Mouse (Mus musculus): ENCODE measurements at regions not wholly inside any gene's neighbourhood (a gene's known extent, or its start where the extent isn't known, plus 50 kb on each side); places are given as distances from the start of the nearest gene placed in this dataset.

DNA sequence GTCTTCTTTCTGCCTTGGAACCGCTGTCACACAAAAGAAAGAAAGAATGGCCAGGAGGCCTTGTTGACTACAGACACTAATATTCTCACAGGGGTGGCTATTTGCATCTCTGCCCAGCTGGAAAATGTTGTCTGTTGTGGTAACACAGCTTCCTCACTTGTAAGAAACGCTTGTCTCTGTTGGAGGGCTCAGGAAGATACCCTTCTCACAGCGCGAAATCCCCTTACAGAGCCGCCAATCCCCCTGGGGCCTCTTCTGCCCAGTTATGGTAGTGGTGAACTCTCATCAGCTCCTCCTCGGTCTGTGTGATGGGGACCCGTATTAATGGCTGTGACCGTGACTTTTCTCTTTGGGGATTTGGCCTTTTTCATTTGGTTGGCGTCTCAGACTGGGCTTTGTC, 1022.5 kb downstream of the Adgrl2 start:
- no peak for DNase-seq

- no peak for DNase-seq
Observed at GRCm38 (mm10) chr3:147967261-147967660, 1023.1 kb downstream of the Adgrl2 start.

DNA sequence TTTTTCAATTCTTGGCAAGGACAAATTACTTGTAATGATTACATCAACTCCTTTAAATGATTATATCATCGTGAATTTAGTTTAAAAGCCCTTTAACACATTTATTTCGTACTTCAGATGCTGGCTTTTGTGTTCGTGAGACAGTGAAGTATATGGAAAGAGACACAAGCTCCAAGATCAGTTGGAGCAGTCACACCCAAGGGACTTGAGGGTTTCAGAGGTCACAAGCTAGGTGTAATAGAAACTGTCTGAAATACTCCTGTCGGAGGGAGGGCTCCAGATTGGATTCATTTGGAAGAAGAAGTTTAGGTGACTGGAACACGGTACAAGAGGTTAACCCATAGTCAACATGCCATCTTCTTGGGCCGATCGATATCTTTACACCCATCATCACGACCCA, 1023.5 kb downstream of the Adgrl2 start:
- DNase-seq = no peak

- DNase-seq = no peak
Observed at GRCm38 (mm10) chr3:147966379-147966778, 1024.0 kb downstream of the Adgrl2 start.

DNA sequence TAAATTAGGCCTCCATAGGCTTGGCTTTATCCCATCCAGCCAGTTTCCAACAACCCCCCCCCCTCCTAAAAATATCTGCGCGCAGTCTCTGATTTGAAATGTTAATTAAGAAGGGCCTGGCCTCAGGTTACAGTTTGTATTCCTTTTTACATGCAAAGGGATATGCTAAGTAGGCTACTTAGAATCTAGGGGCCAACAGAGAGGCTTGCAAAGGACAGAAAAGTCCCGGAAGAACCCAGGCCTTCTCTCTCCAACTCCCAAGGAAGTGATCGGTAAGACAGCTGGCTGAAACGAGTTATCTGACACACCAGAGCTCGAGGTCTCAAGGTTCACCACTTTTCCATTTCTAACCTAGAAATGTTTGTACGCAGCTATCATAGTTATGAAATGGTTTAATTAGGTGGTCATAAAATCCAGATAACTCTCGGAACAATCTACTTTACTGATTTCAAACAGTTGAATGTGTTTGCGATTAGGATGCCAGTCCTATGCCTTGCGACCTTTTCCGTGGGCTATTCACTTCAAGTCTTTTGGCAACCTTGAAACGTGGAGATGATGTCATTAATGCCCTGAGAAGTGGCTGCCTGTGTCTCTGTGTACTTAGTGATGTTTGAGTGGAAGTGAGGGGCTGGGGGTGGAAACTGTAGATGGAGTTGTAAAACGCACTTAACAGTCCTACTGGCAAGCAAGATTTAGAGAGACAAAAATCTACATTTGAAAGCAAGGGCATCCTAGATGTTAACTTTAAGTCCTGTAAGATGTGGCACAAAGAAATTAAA, 1026.5 kb downstream of the Adgrl2 start:
- DNase-seq = no peak

GRCm38 (mm10) chr3:147948041-147948592, 1042.2 kb downstream of the Adgrl2 start:
- no peak for DNase-seq

DNA sequence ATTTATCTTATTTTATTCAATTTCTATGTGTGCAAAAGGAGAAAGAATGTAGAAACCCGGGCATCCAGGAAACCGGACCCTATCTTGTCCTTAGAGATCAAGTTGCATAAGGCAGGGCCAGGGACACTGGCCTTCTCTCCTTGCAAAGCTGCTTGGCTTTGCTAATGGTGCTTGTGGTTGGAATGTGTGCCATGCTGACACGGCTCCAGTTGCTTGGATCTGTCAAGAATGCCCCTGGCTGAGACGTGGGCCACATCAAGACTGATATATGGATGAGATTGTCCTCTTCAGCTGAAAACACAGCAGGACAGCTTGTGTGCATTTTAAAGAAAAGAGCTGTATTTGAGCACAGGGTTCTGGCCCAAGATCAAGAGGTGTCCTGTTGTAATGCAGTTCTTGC, 1047.0 kb downstream of the Adgrl2 start:
- DNase-seq = no peak

DNA sequence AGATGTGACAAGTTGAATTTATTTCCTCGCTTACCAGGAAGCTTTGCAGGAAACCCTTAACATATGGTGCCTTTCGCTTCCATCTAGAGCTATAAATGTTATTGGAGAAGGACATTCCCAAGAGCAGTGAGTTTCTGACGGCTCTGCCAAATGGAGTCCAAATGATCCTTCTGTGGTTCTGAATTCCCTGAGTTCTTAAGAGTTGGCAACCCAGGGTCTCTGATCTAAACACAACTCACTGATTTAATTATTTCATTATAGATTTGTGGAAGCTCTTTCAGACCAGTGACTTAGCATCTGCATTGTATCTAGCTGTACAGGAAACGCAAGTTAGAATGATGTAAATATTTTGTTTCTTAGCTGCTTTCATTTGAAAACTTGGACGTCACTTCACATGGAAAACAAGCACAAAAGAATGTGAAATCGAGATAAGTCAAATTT, 1059.5 kb downstream of the Adgrl2 start:
- DNase-seq = no peak

DNA sequence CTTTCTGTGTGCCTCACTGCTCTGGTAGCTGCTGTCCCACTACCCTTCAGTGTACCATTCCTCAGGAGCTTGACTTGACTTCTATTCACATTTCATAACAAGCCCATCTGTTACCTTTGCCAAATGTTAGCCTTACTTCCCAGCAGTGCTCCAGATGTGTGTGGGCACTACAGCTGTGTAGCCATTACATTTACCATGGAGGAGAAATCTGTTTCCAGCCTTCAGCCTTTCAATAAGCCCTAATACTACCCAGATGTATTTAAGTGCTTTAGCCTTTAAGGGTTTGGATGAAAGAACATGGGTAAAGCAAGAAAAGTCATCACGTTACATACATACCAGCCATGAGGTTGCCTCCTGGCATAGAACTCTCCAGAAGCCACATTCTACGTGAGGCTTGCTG, 1068.0 kb downstream of the Ttll7 start:
- no peak for DNase-seq

DNA sequence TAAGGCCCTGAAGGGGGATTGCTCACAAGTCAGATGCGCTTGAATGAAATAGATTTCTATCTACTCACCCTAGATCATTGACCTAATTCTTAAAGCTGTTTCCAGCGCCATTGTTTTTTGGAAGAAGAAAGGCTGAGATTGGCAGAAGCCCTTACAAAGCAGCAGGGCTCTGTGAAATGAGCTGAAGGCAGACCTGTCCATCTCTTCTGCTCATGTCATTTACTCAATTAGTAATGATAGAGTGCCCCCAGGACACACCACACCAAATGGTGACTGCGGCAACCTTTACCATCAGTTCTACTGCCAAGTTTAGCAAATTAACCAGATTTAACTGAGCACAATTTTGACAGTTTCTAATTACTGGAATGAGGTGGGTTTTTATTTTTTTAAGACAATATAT, 1067.5 kb downstream of the Ttll7 start:
- no peak for DNase-seq

DNA sequence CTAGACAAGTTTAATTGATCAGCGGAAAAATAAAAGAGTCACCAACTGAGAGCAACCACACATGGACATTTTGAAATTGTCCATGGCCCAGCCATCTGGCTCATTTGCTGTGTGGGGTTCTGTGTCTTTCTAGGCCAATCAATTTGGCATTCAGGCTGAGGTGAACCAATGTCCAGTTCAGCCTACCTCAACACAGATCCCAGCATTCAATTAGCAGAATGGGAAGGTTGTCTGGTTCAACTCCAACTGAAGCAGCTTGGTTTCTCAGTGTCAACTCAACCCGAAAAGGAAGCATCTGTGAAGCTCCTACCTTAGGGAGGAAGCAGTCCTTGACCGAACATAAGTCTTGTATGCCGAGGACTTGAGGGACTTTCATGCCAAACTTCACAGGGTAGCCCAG, 1067.0 kb downstream of the Ttll7 start:
- DNase-seq = no peak

- no peak for DNase-seq
Observed at GRCm38 (mm10) chr3:147896751-147897150, 1044.6 kb downstream of the Ttll7 start.

DNA sequence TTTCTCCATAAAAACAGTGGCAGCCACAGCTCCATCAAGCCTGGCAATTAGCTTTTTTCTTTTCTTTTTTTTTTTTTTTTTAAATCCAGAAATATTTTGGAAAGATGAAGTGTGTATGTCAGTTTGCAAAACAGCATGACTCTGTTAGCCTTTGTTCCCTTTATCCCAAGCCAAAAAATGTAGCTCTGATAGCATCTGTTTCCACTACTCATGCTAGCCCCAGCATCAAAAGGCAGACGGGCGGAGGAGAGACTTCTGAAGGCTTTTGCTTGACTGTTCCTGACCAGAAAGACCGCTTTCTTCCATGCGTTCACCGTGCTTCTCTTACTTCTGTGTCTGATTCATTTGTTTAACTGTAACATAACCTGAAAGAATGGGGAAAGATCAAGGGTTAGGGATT, 1039.5 kb downstream of the Ttll7 start:
- DNase-seq = no peak

DNA sequence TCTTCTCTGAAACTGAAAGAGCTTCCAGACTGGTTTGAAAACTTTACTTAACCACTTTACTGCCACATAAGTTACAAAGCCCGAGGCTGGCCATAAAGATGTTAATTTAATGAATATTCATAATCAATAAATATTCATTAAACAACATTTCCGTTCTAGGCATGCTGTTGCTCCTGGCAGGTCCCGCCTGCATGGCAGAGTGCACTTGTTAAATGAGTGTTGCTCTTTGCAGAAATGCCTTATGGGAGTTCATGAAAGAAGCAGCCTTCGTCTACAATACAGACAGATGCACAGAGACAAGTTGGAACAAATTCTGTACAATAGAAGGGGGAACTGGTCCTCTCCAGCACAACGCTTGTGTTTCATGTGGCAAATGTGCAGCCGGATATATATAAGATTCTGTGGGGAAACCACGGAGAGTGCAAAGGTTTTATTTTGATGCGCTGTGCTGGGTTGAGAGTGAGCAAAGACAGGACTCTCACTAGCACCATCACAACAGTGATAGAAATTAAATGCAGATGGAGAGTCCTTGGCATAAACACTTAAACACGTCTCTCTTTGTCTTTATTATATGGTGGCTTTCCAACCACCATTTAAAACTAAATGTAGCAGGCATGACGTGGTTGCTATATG, 1034.2 kb downstream of the Ttll7 start:
- DNase-seq = no peak

DNA sequence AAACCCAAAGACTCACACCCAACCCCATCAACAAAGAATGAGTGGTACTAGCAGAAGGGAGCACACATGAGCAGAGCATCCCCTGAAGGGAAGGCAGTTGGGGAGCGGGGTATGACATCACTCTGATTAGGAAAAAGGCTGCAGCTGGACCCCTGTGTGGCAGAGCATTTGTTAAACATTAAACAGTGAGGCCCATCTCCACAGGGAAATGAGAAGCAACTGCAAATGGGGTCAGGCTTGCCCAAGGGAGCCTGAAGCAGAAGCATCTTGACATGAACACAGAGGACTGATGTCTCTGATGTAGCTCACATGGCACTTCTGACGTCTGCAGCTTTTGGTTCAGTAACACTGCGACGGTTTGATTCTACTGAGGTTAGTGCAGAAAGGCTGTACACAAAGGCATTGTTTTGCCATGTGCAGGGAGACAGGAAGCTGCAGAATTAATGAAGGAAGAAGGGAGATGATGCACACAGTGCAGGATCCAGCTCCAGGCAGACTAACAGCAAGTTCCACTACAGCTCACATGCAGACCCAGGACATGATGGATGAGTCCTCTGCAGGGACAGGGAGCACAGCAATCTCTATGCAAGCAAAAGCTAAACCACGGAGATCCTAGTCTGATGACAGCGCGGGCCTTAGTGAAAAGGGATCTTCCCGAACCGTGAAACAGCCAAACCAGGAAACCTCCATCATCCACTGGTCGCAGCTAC, 1030.9 kb downstream of the Ttll7 start:
- no peak for DNase-seq

DNA sequence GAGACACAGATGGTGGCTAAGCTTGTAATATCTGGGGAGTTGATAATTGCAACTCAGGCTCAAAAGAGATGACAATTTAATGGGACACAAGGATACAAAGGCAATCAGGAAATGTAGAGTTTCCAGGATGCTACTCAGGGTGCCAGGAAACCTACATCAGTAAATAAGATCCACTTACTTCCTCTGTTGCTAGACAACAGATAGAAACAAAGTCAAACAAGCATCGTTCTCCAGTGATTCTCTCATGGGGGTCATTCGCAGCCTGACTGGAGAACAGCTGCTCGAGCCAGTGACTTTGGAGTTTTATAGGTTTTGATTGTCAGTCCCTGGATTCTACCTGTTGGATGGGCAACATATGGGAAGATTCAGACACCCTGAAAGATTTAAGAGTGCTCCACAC, 1026.5 kb downstream of the Ttll7 start:
- DNase-seq = no peak

- DNase-seq = no peak
Observed at GRCm38 (mm10) chr3:147868281-147868680, 1016.1 kb downstream of the Ttll7 start.

DNA sequence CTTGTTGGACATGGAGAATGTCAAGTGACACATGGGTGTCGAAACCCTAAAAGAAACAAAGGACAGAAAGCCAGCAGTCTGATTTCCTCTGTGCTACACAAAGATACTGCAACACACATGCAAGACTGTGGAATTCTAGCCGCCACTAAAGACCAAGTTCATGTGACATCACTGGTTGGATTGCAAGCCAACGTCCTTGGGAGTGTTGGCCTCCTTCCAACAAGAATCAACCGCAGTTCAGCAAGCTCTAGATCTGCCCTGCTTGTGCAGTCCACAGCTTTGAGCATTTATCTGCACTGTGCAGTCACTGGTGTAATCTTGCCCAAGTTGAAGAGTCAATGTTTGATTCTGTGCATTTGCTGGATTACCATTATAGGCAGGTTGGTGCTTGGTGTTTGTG, 1001.2 kb downstream of the Ttll7 start:
- DNase-seq = no peak

DNA sequence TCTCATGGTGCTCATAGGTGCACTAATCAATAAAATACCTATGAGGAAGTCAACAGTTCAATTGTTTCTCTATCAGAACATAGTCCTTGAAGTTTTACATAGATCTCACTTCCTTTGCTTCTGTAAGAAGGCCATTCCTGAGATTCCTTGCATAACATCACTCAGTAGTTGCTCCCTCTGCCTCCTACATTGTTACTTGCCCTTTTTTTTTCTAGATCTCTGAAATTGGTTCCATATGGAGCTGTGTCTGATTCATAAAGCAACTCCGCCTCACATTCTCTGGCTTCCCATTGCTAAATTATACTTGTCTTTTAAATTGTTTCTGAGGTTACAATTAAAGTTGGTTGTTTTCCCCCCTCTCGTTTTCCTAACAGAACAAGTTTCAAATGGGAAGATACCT, 1000.7 kb downstream of the Ttll7 start:
- DNase-seq = no peak

DNA sequence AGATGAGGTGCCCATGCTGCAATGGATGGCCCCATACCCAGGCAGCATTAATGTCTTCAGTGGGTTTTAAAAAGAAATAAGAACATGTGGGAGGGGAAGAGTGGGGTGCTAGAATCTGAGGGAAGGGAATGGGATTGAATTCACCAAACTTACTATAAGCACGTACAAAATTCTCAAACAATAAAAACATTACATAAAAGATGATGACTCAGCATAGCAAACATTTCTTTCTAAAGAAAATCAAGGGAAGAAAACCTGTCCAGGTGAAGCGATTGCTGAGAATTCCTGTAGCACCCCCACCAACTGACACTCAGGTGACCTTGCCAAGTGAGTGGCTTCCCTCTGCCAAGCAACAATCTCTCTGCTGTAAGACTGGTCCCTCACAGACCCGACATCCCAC, 989.2 kb downstream of the Ttll7 start:
- no peak for DNase-seq

DNA sequence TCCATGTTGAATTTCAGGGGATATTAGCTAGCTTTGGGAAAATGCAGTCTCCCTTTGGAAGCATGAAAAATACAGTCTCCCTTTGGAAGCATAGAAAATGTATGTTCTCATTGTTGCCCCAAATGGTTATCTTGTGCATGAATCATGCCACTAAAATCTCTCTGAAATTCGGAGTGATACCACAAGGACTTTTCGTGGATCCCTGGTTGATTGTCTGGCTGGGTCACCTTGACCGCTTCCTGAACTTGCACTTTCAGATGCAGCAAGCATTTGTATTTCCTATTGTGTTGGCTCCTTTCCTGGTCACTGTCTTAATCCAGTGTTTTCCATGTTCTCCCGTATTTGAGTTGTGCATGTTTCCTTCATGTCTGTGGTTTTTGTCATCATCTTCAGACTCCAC, 986.6 kb downstream of the Ttll7 start:
- no peak for DNase-seq

- DNase-seq = no peak
Observed at GRCm38 (mm10) chr3:147835716-147836115, 983.5 kb downstream of the Ttll7 start.

- DNase-seq = no peak
Observed at GRCm38 (mm10) chr3:147825337-147825736, 973.2 kb downstream of the Ttll7 start.

GRCm38 (mm10) chr3:147824451-147824850, 972.3 kb downstream of the Ttll7 start:
- no peak for DNase-seq

Measured in thymus, adult 18-20 months (tissue).